Mouse (Mus musculus) small intestine, adult 2 months (tissue): ENCODE data around the gene Acsm3.

ENCODE experiments used
- CTCF ChIP-seq: fragments of 200-500 bp; IDR thresholded peaks from 2 replicates; pipeline ENCODE4 v1.5.1; 2012; ENCODE audit warnings: low read depth, mild to moderate bottlenecking, control low read depth, inconsistent platforms, low read length, moderate library complexity, mixed read lengths; ENCODE audit not compliant: insufficient replicate concordance, insufficient read length; ENCODE audit errors: extremely low read depth
- POLR2A ChIP-seq: fragments of 200-500 bp; IDR thresholded peaks from 2 replicates; pipeline ENCODE4 v1.6.1; 2012; ENCODE audit warnings: low read depth, mild to moderate bottlenecking, control low read depth, inconsistent platforms, low read length, moderate library complexity

DNA sequence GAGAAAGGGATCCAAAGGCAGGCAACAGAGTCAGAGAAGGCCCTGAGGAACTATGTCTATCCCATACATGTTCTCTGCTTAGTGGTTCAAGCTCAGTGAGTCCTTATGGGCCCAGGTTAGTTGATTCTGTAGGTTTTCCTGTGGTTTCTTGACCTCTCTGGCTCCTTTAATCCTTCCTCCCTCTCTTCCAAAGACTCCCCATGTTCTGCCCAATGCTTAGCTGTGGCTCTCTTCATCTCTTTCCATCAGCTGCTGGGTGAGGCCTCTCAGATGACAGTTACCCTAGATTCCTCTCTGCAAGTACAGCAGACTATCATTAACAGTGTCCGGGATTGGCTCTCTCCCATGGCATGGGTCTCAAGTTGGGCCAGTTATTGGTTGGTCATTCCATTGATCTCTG is 74.6 kb downstream of the Acsm3 start:
- no peak for TF ChIP-seq CTCF
- TF ChIP-seq POLR2A = no peak
